Mouse (Mus musculus): ENCODE measurements at regions not wholly inside any gene's neighbourhood (a gene's known extent, or its start where the extent isn't known, plus 50 kb on each side); places are given as distances from the start of the nearest gene placed in this dataset.

DNA sequence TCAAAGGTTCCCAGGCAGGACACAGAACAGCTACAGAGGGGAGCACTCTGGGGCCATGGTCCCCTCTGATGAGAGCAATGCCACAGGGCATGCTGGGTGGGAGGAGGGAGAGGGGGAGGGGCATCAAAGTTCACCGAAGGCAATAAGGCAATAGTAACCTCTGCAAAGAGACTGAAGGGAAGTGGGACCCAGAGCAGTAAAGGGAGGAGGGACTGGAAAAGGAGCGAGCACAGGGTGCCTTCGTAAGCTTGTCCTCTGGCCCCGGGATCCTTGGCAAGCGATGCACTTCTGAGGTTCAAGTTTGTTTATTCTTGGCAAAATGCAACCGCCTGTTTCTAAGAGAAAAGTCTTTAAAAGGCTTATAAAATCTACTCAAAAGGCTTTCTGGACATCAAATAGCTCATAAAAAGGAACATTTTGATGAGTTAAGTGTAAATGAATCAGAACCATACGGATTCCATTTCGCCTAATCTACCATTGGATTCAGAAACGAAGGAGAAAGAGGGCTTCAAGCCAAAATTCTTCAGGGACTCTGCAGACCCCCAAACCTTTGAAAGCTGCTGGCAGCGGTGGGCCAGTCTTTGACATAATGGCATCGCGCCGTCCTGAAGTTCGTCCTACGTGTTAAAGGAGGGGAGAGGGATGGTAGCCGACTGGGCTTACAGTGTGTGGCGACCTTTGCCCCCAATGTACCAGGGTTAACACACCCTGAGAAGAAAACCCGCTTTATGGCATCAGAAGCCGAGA, 151.8 kb upstream of the Tbx3 start:
- H3K4me3 ChIP-seq, result no peak overlapping the region
- H3K9me3 ChIP-seq, result no peaks in the 10 kb centered on the region
- no peaks in the 10 kb centered on the region for H3K36me3 ChIP-seq
- no peak overlapping the region for H3K27ac ChIP-seq
- H3K4me1 ChIP-seq (replicated peaks), result 0 out of 2 replicates have a peak, but pooled peaks cover 5% of the 10 kb centered on the region
- peaks cover 20% of the 10 kb centered on the region for H3K27me3 ChIP-seq (ENCODE audit: insufficient read depth, poor library complexity, severe bottlenecking)
- no peak for DNase-seq (ENCODE audit: low spot score)
- WGBS, result 76% methylated on average over 19 of the region's 19 CpGs

DNA sequence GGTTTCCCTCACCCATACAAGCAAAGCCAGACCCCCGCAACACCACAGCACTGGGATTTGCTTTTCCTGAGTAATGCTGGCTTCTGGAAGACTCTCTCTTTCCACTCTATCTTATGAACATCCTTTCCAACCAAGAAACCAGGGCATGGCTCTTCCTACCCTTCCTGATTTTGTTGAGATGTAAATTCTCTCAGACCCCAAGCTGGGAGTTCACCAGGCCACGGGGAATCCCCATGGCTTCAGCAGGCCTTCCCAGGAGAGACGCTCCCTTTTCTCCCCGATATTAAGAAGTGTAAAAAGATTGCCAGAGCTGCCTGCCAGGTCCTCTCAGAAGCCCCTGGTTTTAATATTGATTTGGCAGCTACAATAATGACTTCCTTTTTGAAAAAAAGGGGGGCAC, 146.3 kb upstream of the Tbx3 start:
- WGBS, result 29% methylated on average over 4 of the region's 4 CpGs

DNA sequence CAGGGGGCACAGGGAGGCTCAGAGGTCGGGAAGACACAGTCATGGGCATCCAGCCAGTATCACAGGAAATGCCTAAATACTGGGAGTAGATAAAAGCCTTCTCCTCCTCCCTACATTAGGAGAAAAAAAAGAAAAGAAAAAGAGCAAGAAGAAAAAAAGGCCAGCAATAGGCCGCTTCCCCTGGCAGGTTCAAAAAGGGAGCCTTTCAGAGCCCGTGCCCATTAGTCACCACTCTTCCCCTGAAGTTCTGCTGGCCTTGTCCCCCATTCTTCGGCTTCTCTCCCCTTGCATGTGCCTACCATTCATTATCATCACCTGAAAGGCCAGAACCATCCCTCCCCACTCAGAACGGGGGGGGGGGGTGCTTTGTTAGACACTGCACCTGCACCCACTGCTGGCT, 144.5 kb upstream of the Tbx3 start:
- 79% methylated on average over 5 of the region's 5 CpGs for WGBS

More for the DNA sequence above, 146.3 kb upstream of the Tbx3 start:
- Histone ChIP-seq H3K27me3 (ENCODE audit: insufficient read depth, poor library complexity, severe bottlenecking) (peaks cover 23% of the 10 kb centered on the region), H3K9me3 (no peaks in the 10 kb centered on the region), H3K27ac (no peak overlapping the region), H3K4me3 (no peak overlapping the region), H3K4me1 (replicated peaks) (peaks cover 12% of the 10 kb centered on the region; the same call in 1 of the 2 replicates), H3K36me3 (no peaks in the 10 kb centered on the region)
- no peak for DNase-seq (ENCODE audit: low spot score)

DNA sequence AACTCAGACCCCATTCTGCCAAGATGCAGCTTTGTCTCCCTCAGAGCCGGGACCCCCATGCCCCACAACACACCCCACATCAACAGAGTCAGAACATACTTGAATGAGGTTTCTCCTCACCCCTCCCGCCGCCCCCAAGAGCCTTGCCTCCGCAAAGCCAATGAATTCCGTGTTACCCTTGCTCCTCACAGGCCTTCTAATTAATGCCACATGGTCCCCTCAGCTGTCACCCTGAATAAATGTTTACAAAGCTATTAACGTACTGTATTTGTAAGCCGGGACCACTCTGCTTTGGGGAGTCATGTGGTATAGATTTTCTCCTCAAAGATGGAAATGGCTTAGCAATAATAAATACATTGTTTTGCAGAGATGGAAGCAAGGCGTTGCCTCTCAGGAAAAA, 140.5 kb upstream of the Tbx3 start:
- DNase-seq (ENCODE audit: low spot score), result peak; percentile 32
- 60% methylated on average over 8 of the region's 8 CpGs for WGBS
- Histone ChIP-seq H3K4me3 (no peak overlapping the region), H3K27ac (no peak overlapping the region), H3K36me3 (no peaks in the 10 kb centered on the region), H3K9me3 (no peaks in the 10 kb centered on the region), H3K27me3 (ENCODE audit: insufficient read depth, poor library complexity, severe bottlenecking) (0 out of 2 replicates have a peak, but pooled peaks cover 10% of the 10 kb centered on the region), H3K4me1 (replicated peaks) (peaks cover 7% of the 10 kb centered on the region; the same call in 1 of the 2 replicates)

More for the DNA sequence above, 144.5 kb upstream of the Tbx3 start:
- Histone ChIP-seq H3K4me1 (replicated peaks) (peaks cover 18% of the 10 kb centered on the region), H3K27ac (no peak overlapping the region), H3K27me3 (ENCODE audit: insufficient read depth, poor library complexity, severe bottlenecking) (peaks cover 26% of the 10 kb centered on the region), H3K4me3 (no peak overlapping the region), H3K36me3 (no peaks in the 10 kb centered on the region), H3K9me3 (no peaks in the 10 kb centered on the region)
- DNase-seq (ENCODE audit: low spot score), result no peak

DNA sequence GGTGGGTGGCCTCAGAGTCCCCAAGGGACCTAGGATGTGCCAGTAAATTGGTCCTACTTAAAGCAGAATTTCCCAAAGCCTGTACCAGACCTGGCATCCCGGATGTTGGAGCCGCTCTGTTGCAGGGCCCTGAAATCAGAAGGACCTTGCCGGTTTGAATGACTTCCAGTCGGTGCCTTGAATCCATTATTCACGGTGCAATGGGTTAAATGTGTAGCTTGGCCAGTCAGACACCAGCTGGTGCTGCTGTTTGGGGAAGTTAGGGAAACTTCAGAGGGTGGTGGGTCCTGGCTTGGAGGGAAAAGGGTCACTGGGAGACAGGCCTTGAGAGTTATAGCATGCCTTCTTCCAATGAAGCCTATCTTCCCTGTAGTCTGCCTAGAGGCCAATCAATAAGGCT, 135.5 kb upstream of the Tbx3 start:
- 75% methylated on average over 5 of the region's 5 CpGs for WGBS
- Histone ChIP-seq H3K9me3 (no peaks in the 10 kb centered on the region), H3K4me3 (no peak overlapping the region), H3K4me1 (replicated peaks) (peaks cover 3% of the 10 kb centered on the region; the same call in 1 of the 2 replicates), H3K27ac (no peak overlapping the region), H3K27me3 (ENCODE audit: insufficient read depth, poor library complexity, severe bottlenecking) (0 out of 2 replicates have a peak, but pooled peaks cover 10% of the 10 kb centered on the region), H3K36me3 (no peaks in the 10 kb centered on the region)
- DNase-seq (ENCODE audit: low spot score), result no peak

DNA sequence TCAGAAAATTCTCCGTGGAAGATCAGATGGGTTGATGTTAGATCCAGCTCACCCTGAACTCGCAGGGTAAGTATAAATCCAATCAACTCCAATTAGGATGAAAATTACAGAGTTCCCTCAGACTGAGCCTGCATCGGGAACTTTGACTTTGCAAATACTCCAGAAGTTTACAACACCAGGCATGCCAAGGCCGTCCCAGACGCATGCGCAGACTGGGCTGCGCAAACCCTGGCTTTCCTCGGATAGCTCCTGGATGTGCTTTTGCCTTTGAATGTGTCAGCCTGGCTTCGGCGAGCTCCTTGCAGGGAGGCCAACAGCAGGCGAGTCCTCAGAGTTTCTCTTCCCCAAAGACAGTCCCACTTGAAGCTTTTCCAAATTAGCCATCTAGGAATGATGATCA, 127.6 kb upstream of the Tbx3 start:
- Histone ChIP-seq H3K27me3 (ENCODE audit: insufficient read depth, poor library complexity, severe bottlenecking) (peaks cover 5% of the 10 kb centered on the region), H3K4me1 (replicated peaks) (no peaks in the 10 kb centered on the region), H3K4me3 (no peak overlapping the region), H3K27ac (no peak overlapping the region), H3K36me3 (no peaks in the 10 kb centered on the region), H3K9me3 (no peaks in the 10 kb centered on the region)
- WGBS, result 91% methylated on average over 11 of the region's 11 CpGs
- no peak for DNase-seq (ENCODE audit: low spot score)

DNA sequence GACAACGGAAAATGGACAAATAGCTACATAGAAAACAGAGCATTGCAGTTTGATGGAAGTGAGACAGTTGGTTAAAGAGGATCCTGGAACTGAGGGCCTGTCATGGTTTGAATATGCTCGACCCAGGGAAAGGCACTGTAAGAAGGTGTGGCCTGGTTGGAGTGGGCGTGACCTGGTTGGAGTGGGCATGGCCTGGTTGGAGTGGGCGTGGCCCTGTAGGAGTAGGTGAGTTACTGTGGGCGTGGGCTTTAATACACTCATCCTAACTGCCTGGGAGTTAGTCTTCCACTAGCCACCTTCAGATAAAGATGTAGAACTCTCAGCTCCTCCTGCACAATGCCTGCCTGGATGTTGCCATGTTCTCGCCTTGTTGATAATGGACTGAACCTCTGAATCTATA, 126.8 kb upstream of the Tbx3 start:
- WGBS, result 93% methylated on average over 6 of the region's 6 CpGs
- Histone ChIP-seq H3K9me3 (no peaks in the 10 kb centered on the region), H3K4me3 (no peak overlapping the region), H3K27me3 (ENCODE audit: insufficient read depth, poor library complexity, severe bottlenecking) (peaks cover 9% of the 10 kb centered on the region), H3K4me1 (replicated peaks) (peaks cover 4% of the 10 kb centered on the region; the same call in 1 of the 2 replicates), H3K27ac (no peak overlapping the region), H3K36me3 (no peaks in the 10 kb centered on the region)
- DNase-seq (ENCODE audit: low spot score), result no peak

DNA sequence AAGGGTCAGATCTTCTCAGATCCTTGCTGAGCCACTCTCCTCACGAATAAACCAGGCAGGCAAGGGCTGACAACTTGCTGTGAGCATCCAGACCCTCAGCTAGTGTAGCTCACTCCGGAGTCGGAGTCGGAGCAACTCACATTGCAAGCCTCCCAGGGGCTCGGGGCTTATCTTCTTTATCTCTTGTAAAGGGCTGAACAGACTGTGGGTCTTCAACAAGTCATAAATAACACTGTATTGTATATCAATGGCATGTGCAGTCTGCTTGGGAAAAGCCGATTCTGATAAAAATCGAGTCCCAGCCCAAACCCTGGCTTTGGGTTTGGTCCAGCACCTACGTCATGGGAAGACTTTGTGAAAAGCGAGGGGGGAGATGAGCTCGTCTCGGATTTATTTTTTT, 125.8 kb upstream of the Tbx3 start:
- no peak overlapping the region for H3K27ac ChIP-seq
- H3K4me3 ChIP-seq, result no peak overlapping the region
- WGBS, result 81% methylated on average over 11 of the region's 11 CpGs
- H3K36me3 ChIP-seq, result no peaks in the 10 kb centered on the region
- H3K27me3 ChIP-seq (ENCODE audit: insufficient read depth, poor library complexity, severe bottlenecking), result peaks cover 9% of the 10 kb centered on the region
- no peaks in the 10 kb centered on the region for H3K9me3 ChIP-seq
- DNase-seq (ENCODE audit: low spot score), result no peak
- peaks cover 4% of the 10 kb centered on the region; the same call in 1 of the 2 replicates for H3K4me1 ChIP-seq (replicated peaks)

DNA sequence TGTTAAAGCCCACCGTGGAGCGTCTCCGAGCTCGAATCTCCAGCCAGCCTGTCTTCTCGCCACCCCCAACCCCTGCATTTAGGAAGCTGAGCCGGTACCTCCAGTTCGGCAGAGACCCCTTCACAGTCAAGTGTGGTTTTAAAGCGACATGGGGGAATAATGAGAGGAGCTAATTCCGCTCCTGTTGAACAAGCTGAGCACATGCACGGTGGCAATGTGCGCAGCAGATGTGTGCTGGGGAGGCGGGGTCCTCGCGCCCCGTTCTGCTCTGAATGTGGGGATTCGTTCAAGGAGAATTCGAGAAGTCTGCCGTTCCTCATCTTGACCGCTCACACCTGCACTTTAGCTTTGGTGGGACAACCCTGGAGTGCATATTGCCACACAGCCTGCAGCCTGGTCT, 123.4 kb upstream of the Tbx3 start:
- DNase-seq (ENCODE audit: low spot score), result no peak
- Histone ChIP-seq H3K9me3 (peaks cover under 1% of the 10 kb centered on the region; the same call in 1 of the 2 replicates), H3K27me3 (ENCODE audit: insufficient read depth, poor library complexity, severe bottlenecking) (peaks cover 9% of the 10 kb centered on the region), H3K4me1 (replicated peaks) (peaks cover 11% of the 10 kb centered on the region; the same call in 1 of the 2 replicates), H3K36me3 (no peaks in the 10 kb centered on the region), H3K4me3 (no peak overlapping the region), H3K27ac (no peak overlapping the region)
- 79% methylated on average over 19 of the region's 19 CpGs for WGBS

DNA sequence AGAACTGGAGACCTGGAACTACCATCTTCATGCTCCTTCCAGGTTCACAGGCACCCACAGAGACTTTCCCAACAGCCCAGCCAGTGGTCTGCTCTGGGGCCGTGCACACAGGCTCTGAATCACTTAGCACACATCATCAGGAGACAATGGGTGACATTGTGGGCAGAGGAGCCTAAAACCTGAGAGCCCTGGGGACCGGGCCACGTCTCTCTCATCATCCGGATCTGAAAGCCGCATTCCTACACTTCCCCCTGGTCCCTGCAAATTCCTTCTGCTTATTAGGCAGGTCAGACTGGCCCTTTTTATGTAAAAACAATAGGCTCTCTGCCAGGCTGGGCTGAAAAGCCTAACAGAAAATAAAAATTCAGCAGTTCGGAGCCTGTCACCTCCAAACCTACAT, 119.6 kb upstream of the Tbx3 start:
- no peak for DNase-seq (ENCODE audit: low spot score)

DNA sequence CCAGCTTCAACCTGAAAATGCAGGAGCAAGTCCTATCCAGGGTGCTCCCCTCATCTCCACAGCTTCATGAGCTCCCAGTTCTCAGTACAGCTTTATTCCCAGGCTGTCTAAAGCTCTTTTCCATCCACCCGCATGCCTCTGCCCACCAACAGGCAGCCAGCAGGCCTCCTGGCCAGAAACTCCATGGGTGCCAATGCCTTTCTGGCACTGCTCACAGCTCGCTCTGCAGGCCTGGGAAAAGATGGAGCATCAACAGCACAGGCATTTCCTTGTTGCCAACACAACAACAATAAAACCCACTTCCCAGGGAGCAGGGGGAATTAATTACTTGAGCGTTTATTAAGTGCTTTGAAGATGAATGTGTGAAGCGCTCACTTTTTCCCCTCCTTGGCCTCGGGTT, 117.0 kb upstream of the Tbx3 start:
- H3K27me3 ChIP-seq (ENCODE audit: insufficient read depth, poor library complexity, severe bottlenecking), result no peaks in the 10 kb centered on the region
- H3K27ac ChIP-seq, result no peak overlapping the region
- peaks cover 16% of the 10 kb centered on the region for H3K4me1 ChIP-seq (replicated peaks)
- no peak for DNase-seq (ENCODE audit: low spot score)
- H3K4me3 ChIP-seq, result no peak overlapping the region
- peaks cover 6% of the 10 kb centered on the region; the same call in 1 of the 2 replicates for H3K9me3 ChIP-seq
- WGBS, result 56% methylated on average over 5 of the region's 5 CpGs
- no peaks in the 10 kb centered on the region for H3K36me3 ChIP-seq

More for the DNA sequence above, 119.6 kb upstream of the Tbx3 start:
- Histone ChIP-seq H3K4me3 (no peak overlapping the region), H3K36me3 (no peaks in the 10 kb centered on the region), H3K27me3 (ENCODE audit: insufficient read depth, poor library complexity, severe bottlenecking) (peaks cover 9% of the 10 kb centered on the region), H3K27ac (no peak overlapping the region), H3K4me1 (replicated peaks) (peaks cover 20% of the 10 kb centered on the region), H3K9me3 (peaks cover 6% of the 10 kb centered on the region; the same call in 1 of the 2 replicates)
- WGBS, result 31% methylated on average over 6 of the region's 6 CpGs

DNA sequence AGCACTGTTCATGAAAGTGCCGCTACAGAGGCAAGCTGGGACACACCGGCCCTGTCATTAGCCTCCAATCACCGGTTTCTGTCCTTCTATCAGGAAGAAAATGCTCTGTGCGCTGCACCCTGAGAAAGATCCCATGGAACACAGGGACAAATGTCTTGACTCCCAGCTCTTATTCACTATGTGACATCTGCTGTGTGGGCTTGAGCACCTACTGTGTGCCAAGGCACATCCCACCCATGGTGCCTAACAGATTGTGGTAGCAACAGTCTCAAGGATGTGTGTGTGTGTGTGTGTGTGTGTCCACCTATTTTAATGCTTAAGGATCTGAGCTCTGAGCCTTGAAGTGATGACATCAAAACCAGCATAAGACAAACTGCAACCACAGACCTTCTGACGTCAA, 113.4 kb upstream of the Tbx3 start:
- Histone ChIP-seq H3K4me1 (replicated peaks) (peaks cover 8% of the 10 kb centered on the region), H3K9me3 (peaks cover 6% of the 10 kb centered on the region; the same call in 1 of the 2 replicates), H3K27me3 (ENCODE audit: insufficient read depth, poor library complexity, severe bottlenecking) (peaks cover 6% of the 10 kb centered on the region), H3K4me3 (no peak overlapping the region), H3K36me3 (no peaks in the 10 kb centered on the region), H3K27ac (no peak overlapping the region)
- 81% methylated on average over 5 of the region's 5 CpGs for WGBS
- no peak for DNase-seq (ENCODE audit: low spot score)

DNA sequence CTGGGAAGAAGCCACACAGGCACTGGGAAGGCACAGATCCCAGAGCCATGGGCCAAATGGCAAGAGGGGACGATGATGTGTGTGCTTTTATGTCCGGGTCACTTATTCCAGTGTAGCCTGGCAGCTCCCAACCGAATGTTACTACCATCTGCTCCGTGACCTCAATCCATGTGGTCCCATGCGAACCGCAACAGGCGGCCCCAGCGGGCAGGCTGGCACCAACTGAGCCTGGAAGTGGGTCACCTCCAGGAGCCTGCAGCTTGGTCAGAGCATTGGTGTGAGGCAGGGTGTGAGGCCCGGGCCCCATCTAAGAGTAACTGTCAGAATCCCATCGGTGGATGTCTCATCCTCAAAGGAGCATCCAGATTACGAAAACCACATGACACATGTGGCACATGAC, 110.8 kb upstream of the Tbx3 start:
- no peak for DNase-seq (ENCODE audit: low spot score)
- H3K27me3 ChIP-seq (ENCODE audit: insufficient read depth, poor library complexity, severe bottlenecking), result peaks cover 32% of the 10 kb centered on the region
- H3K4me1 ChIP-seq (replicated peaks), result peaks cover 13% of the 10 kb centered on the region
- H3K4me3 ChIP-seq, result no peak overlapping the region
- H3K9me3 ChIP-seq, result no peaks in the 10 kb centered on the region
- WGBS, result 92% methylated on average over 11 of the region's 11 CpGs
- H3K36me3 ChIP-seq, result no peaks in the 10 kb centered on the region
- H3K27ac ChIP-seq, result no peak overlapping the region

All from hindbrain, embryonic 10.5 days (tissue).